Mouse (Mus musculus) adrenal gland, postnatal 14 days (tissue): ENCODE measurements around the gene Kmt2c. TPM values are rescaled to one million over a fixed set of nuclear protein-coding genes. Genes with fewer than 3 reads are reported as not detected.

Experiments used
- DNase-seq: peaks from one replicate; pipeline ENCODE4 v3.0.0; 2021; ENCODE audit warnings: mixed read lengths
- long read RNA-seq, 2 experiments: library from polyadenylated mRNA; stranded (forward); transcript quantifications; one replicate each; pipeline ENCODE4 v2.0.0; 2021
- total RNA-seq: library from RNA; stranded (reverse); gene quantifications from 2 replicates; pipeline ENCODE4 v1.2.3, GENCODE M21; 2021

Kmt2c gene
- total RNA-seq, result 54.3 and 55.9 TPM in 2 replicates
- long read RNA-seq, experiment 1, partial matches to known transcripts, result 4 of 5 reads
- long read RNA-seq, experiment 1, other reads (novel, unspliced or antisense), result 1 of 5 reads
- long read RNA-seq, experiment 2, partial matches to known transcripts, result 2 of 8 reads
- long read RNA-seq, experiment 2, other reads (novel, unspliced or antisense), result 6 of 8 reads

DNA sequence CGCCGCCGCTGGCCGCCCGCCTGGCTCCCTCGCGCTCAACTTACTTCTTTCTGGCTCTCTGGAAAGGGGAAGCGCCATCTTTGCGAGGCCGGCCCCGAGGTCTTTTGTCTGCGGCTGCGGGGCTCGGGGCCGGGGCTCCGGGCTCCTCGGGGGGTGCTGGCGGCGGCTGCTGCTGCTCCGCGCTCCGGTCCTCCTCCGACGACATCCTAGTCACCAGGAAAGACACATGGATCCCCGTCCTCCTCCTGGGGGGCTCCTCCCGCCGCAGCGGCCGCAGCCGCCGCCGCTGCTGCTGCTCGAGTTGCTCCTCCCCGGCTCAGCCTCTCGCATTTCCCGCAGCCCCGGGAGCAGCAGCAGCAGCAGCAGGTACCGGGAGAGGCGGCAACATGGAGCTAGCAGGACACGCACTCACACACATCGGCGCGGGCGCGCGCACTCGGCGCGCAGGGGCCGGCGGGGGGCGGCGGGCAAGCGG is at the start of gene Kmt2c:
Gene Kmt2c, minus strand, starts transcription at position 438 of the 475 bp plus-strand sequence.
- DNase-seq, result peak; percentile 90

DNA sequence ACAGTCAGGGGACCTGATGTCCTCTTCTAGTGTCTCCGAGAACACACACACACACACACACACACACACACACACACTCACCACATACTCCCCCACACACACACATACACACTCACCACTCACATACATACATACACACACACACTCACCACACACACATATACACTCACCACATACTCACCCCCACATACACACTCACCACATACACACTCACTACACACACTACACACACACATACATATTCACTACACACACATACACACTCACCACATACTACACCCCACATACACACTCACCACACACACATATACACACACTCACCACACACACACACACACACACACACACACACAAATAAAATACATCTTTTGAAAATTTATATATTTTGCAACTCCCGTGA is 48.3 kb upstream of the Kmt2c start:
- DNase-seq, result no peak

DNA sequence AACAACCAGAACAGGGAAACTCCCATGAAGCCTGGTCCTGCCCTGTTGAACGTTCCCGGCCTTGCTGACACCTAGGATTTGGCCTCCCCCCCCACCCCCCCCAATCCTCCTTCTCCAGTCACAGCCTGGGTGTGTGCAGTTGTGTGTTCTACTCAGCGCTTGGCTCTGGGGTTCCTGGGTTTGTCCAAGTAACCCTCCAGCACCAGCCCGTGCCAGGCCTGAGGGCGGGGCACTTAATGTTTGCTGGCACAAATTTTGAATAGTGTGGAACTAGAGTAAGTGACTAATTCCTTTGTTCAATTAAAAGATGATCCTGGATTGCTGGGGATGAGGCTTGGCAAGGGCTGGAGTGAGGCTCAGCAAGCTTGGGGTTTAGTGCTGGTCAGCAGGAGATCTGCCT is 46.0 kb upstream of the Kmt2c start:
- DNase-seq, result peak; percentile 11

DNA sequence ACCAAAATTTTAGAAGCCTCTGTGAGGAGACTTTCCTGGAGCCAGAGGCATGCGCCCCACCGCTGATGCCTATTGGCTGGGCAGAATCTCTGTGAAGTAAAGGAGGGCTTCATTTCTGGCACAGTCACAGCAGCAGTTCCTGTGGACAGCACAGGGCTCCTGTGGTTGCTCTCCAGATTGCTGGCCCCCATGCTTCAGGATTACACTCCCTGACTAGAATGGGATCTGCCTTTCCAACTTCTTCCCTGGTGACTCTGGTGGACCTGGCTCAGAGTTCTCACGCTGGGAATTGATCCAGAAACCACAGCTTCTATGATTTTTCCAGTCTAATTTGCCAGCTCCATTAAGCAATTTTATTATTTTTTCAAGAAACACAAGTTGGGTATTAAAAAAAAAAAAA is 45.5 kb upstream of the Kmt2c start:
- DNase-seq, result peak; percentile 52

DNA sequence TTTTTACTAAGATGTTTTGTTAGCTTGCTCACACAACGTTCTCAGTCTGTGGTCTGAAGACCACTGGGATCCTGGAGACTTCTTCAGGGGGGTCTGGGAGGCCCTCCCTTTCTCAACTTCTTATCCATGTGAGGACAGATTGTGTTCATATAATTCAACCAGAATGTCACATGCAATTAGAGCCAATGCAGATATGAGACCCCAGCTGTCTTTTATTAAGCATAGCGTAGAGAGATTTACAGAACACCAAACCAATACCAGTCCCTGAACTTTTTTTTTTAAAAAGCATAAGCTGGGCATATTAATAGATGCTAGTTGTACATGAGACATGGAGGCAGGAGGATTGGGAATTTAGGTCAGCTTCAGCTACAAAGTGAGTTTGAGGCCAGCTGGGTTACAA is 43.1 kb upstream of the Kmt2c start:
- DNase-seq, result no peak

DNA sequence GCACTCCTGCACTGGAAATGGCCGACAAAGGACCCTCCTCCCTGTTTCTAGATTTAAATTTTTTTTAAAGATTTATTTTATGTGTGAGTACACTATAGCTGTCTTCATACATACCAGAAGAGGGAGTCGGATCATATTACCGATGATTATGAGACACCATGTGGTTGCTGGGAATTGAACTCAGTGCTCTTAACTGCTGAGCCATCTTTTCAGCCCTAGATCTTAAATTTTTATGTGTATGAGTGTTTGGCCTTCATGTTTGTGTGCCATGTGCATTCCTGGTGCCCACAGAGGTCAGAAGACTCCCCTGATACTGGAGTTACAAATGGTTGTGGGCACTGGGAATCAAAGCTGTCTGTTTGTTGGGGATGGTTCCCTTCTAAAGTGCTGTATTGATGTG is 42.3 kb upstream of the Kmt2c start:
- no peak for DNase-seq

DNA sequence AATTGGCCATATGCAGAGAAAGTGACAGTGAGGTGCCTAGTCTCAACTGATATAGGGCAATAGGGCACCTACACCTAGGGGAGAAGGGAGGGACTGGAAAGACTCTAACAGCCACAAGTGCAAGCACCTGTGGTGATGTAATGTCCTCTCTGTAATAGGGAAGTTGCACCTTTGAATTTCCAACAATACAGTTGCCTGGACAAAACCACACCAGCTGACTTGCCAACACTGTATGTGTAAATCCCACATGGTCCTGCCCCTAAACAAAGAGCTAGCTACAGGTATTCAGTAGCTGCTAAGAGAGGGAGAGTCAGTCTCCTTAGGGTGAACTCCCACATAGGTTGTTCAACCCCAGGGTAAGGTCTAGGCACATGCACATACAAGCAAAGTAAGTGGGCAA is 41.8 kb upstream of the Kmt2c start:
- no peak for DNase-seq

DNA sequence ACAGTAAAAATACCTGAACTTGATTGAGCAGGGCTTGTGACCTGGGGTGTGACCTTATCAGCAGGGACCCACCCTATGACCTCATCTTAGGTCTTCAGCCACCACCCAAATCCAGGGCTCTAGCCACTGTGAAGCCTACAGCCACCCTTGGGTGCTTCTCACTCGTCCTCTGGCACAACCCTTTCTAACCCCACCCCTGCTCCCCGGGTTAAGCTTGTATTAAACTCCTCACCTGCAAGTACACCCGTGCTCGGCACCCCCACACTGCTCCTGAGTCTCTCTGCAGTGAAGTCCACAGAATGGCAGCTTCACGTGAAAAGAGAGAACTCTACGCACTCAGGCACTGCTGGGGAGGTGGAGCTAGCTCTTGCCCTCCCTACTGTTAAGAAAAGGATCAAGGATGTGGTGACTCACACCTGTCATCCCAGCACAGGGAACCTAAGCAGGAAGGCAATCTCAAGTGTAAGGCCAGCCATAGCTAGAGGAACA is 38.4 kb upstream of the Kmt2c start:
- DNase-seq, result peak; percentile 13

DNA sequence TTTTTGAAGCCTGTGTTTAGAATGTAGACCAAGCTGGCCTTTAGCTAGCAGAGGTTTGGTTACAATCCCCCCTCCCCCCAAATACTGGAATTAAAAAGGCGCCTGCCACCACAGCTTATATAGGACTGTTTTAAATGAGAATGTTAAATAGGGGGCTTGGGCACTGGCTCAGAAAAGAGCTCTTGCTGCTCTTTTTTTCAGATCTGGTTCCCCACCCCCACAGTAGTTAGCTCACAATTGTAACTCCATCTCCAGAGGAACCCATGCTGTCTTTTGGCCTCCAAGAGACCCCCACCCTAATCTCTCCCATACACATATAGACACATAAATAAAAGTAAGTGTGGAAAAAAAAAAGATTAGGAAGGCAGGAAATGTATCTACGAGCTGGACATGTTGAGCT is 37.9 kb upstream of the Kmt2c start:
- DNase-seq, result no peak

DNA sequence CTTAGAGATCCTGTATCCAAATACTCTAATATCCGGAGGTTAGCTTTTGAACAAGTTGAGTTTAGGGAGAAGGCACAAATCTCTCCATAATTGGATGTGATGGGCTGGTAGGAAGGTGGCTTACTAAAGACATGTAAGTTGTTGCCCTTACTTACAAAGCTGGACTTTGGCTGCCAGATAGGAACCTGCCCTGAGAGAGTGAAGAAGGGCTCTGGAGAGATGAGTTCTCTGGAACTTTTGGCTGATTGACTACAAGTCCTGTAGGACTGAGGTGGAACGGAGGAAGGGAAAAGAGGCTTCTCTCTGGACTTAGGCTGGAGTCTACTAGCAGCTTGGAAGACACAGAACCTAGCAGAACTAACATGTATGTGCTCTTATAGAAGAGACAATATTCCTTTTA is 37.0 kb upstream of the Kmt2c start:
- no peak for DNase-seq

DNA sequence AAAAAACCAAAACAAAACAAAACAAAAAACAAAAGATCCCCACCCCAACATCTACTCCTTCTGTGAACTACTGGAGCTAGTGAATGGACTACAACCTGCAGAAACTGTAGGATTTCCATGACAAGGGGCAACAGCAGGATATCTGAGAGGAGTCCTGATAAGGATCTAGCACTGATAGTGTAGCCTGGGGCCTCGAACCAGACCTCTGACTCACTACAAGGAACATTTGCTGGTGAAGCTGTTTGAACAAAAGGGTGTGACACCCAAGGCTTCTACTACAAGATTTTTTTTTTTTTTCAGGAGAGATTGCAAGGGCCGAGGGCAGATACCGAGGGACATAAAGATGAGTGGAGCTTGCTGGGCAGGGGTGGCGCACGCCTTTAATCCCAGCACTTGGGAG is 34.7 kb upstream of the Kmt2c start:
- no peak for DNase-seq

DNA sequence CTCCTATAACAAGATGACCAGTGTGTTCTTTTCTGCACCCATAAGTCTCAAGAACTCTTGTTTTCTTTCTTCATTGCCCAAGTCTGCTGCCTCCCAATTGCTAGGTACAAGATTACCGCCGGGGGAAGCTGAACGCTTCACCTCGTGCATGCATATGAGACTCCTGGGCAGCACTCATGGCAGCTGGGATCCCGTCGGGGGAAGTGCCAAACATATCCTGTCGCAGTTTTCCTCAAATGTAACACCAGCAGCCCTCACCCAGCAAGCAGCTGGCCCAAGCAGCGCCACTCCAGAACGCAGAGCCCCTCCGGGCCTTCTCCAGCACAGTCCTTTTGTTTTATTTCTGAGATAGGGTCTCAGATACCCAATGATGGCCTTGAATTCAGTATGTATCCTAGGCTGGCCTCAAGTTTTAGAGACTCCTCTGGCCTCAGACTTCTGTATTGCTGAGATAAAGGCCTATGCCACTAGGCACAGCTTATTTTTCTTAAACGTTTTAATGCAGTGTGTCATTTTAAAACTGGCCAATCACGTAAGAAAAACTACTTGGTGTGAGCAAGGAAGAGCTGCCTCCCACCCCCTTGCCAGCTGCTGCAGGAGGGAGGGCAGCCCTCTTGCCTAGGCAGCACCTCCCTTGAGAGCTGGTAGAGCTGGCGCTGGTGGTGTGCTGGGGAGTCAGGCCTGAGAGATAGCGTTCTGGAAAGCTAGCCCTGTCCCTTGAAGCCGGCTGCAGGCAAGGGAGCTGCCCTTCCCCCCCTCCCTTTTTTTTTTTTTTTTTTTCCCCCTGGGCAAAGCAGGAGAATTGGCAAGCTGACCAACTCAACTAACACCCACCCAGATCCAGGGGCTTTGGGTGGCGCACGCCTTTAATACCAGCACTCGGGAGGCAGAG is 33.9 kb upstream of the Kmt2c start:
- DNase-seq, result peak; percentile 55

DNA sequence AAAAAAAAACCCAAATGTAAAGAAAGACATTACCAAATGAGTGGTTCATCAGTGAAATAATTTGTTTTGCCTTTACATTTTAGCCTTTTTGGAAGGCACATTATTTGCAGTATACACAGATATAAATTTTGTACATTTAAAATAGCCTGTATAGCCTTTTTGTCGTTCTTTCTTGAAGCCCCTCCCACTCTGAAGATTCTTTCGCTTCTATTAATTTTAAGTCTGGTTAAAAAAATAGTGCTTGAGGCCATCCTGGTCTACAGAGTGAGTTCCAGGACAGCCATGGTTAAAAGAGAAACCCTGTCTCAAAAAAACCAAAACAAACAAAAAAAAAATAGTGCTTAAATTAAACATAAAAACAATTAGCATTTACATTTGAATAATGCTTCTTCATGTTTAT is 32.0 kb upstream of the Kmt2c start:
- DNase-seq, result no peak

DNA sequence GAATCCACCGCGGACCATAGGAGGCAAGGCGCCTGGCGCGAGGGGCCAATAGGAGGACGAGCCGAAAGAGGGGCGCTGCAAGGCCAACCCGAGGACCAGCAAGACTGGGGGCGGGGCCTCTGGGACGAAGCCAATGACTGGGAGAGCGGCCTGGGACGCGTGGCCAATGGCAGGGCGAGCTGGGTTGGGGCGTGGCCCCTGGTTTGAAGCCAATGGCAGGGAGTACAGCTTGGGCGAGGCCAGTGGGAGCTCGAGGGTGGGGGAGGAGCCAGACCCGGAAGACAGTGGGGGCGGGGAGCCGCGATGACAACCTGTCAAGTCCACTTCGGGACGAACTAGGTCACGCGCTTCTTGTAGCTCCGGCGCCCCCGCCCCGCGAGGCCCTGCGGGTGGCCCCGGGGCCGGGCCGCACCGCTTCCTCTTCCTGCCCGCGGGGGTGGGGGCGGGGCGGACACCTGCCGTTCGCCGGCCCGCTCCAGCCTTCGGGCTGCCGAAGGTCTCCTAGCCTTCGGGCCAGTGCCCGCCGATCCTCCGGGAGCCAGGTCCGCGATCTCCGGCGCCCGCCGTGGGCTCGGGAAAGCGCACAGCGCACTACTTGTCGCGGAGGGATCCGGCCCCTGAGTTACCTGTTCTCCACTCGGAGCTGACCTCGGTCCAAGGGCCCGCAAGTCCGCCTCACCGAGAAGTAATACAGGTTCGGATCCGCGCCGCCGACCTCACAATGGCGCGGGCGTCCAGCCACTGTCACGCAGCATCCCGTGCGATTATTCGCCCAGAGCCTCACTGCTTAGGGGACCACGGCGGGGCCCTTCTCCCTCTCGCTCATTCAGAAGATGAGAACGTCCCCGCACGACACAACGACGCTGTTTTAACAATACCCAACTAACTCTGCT is 31.2 kb upstream of the Kmt2c start:
- peak; percentile 100 for DNase-seq

DNA sequence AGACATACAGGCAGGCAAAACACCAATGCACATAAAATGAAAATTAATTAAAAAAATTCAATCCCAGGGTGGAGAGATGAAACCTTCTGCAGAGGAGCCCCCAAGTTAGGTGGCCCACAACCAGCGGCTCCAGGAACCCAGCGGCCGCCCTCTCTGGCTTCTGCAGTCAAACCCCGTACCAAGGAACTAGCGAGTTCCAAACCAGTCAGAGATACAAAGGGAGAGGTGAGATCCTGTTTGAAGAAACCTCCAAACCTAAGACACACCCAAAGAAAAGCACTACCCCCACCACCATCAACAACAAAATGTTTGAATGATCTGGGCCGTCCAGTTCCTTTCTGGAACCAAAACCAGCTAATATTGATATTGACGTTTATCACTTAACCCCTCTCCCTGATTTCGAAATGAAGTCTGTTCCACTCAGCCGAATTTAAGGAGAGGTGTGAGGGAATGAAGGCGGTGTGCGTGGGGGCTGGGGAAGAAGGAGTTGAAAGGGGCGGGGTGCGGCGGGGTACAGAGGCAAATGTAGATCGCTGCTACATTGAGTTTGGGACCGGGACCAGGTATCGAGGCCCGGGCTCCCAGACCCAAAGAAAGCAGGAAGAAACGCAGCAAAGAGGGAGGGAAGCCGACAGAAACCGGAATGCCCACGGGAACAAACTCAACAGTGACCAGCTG is 30.4 kb upstream of the Kmt2c start:
- DNase-seq, result no peak

DNA sequence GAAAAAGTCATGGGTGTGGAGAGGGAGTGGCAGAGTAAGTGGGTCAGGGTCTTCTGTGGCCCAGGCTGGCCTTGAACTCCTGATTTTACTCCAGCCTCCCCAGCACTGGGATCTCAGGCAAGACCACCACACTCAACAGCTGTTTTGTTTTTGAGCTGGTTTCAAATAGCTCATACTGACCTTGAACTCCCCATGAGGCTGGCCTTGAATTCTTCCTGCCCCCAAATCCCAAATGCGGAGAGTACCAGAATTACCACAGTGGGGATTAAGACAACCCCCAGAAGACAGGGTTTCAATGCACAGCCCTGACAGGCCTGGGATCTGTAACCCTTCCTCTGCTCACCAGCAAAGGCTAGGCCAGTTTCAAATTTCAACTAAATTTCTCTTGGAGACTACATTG is 29.4 kb upstream of the Kmt2c start:
- peak; percentile 10 for DNase-seq

DNA sequence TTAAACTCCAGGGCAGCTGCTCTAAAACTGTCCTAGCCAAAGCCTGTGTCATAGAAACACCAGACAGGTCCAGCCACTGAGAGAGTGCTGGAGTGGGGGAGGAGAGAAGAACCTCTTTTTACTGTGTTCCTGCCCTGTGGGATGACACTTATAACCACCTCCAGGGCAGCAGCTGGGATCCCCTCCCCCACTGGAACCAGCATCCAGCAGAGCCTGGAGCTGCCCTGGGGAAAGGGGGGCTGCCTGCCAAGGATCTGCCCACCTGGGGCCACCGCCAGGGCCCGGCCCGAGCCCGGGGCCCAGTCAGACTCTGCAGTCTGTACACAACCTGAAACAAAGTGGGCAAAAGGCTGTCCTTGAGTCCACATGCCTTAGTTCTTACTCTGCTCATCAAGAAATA is 28.3 kb upstream of the Kmt2c start:
- peak; percentile 64 for DNase-seq

DNA sequence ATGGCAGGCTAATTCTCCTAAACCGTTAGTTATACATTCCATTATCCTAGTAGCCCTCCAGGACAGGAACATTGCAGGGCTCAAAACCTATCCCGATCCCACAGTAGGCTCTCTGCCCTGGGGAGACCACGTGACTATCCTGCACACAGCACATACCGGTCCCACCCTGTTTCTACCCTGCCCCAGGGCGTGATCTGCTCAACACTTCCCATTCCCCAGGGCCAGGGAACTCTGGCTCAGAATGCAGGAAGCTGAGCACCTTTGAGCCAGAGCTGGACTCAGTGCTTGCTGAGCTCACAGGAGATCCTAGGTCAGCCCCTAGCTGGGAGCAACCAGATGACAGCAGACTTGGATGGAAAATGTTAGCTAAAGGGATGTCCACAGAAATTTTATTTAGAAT is 27.5 kb upstream of the Kmt2c start:
- peak; percentile 50 for DNase-seq

DNA sequence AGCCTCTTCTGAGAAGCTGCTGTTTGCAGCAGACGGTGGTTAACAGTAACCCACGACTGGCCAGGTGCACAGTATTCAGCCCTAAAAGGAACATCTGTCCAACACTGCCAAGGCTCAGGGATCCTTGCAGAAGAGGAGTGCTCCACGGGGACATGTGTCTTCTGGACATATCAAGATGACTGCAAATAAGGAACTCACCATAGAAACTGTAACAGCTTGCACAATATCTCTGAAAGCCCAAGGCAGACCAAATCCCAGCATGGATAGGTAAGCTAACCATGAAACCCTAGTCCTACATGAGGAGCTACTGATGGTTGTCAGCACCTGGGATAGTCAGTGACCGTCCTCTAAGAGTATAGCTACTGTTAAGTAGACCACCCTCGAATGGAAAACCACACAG is 22.9 kb upstream of the Kmt2c start:
- no peak for DNase-seq

DNA sequence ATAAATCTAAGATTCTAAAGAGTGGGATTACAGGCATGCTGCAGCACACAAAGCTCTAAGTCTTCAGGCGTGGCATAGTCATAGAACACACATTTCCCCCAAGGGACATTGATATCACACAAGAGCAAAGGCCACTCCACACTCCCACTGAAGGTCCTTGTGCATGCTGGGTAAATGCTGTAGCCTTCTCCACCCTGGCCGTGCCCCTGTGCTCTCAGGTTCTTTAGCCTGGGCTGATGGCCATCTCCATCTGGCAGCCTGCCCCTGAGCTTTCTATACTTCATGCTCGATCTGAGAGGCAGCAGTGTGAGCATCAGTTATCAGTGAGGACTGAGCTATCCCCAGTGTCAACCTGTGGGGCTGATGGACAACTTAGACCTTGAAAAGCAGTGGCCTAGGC is 21.2 kb upstream of the Kmt2c start:
- peak; percentile 16 for DNase-seq

DNA sequence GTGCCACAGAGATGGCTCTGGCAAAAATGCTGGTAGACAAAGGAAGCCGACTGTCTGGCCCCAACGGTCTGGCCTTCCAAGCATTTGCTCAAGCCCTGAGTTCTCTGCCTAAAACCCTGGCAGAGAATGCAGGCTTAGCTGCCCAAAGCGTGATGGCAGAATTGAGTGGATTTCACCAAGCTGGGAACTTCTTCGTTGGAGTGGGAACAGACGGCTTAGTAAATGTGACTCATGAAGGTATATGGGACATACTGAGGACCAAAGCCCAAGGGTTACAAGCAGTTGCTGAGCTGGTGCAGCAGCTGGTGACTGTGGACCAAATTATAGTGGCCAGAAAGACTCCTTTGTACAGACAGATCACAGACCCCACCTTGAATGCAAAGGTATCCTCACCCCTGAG is 19.0 kb upstream of the Kmt2c start:
- no peak for DNase-seq

DNA sequence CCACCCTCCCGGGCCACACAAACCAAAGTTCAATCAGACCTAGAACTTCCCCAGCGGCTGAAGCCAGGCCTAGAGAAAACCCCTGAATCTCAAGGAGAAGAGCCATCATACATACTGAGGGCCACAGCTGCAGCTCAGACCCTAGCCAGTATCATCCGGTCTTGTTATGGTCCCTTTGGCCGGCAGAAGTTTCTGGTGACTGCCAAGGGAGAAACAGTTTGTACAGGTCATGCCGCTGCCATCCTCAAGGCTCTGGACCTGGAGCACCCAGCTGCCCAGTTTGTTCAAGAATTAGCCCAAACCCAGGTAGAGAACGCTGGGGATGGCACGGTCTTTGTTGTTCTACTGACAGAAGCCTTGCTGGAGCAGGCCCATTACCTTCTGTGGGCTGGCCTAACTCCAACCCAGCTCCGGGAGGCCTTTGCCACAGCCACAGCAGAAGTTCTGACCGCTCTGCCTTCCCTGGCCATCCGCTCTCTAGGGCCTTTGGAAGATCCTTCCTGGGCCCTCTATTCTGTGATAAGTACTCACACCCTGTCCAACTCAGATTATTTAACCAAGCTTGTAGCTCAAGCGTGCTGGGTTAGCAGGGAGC is 17.8 kb upstream of the Kmt2c start:
- DNase-seq, result no peak
